Mouse (Mus musculus) kidney, embryonic 14.5 days (tissue): ENCODE results near the gene Flad1. TPM values are rescaled to one million over a fixed set of nuclear protein-coding genes. Genes with fewer than 3 reads are reported as not detected.
A peak's percentile ranks its signal among the peaks of the same experiment; 100 is the strongest.

ENCODE experiments used
- ATAC-seq: fragments of 200-750 bp; cut with Nextera tagmentation; 2 replicates; pipeline ENCODE4 v1.8.0; 2017; ENCODE audit warnings: moderate number of reproducible peaks, mild to moderate bottlenecking, moderate TSS enrichment, moderate library complexity; ENCODE audit not compliant: low FRiP score, low TSS enrichment
- H3K27ac ChIP-seq: fragments of 300-500 bp; sonication (generic); 2 replicates; pipeline ENCODE4 v1.5.1; 2014; ENCODE audit warnings: low read depth, mild to moderate bottlenecking, low read length, moderate library complexity, mixed read lengths
- H3K27me3 ChIP-seq: fragments of 300-500 bp; sonication (generic); 2 replicates; pipeline ENCODE4 v1.6.1; 2014; ENCODE audit warnings: mild to moderate bottlenecking, low read length; ENCODE audit not compliant: control insufficient read depth, insufficient read depth
- H3K36me3 ChIP-seq: fragments of 300-500 bp; sonication (generic); 2 replicates; pipeline ENCODE4 v1.6.1; 2014; ENCODE audit warnings: low read length, mixed read lengths; ENCODE audit not compliant: control insufficient read depth, insufficient read depth
- H3K4me1 ChIP-seq: fragments of 300-500 bp; sonication (generic); 2 replicates; pipeline ENCODE4 v1.6.1; 2014; ENCODE audit warnings: low read length, mixed read lengths; ENCODE audit not compliant: control insufficient read depth, insufficient read depth
- H3K4me2 ChIP-seq: fragments of 300-500 bp; sonication (generic); replicated peaks from 2 replicates; pipeline ENCODE4 v1.6.1; 2014; ENCODE audit warnings: low read depth, mild to moderate bottlenecking, low read length
- H3K4me3 ChIP-seq: fragments of 300-500 bp; sonication (generic); 2 replicates; pipeline ENCODE4 v1.5.1; 2014; ENCODE audit warnings: mild to moderate bottlenecking, low read length
- H3K9ac ChIP-seq: fragments of 300-500 bp; sonication (generic); 2 replicates; pipeline ENCODE4 v1.6.1; 2014; ENCODE audit warnings: low read depth, mild to moderate bottlenecking, low read length, moderate library complexity
- H3K9me3 ChIP-seq: fragments of 300-500 bp; sonication (generic); 2 replicates; pipeline ENCODE4 v1.6.1; 2016; ENCODE audit warnings: low read length; ENCODE audit not compliant: control insufficient read depth
- WGBS: fragments of 180-500 bp; shearing (Covaris S2); extraction: QIAGEN DNeasy Blood & Tissue Kit; methylation state at CpG from one replicate; pipeline ENCODE4 v1.1.7; 2014; 5-methylcytosine and 5-hydroxymethylcytosine counted together
- polyA plus RNA-seq: library from polyadenylated mRNA; unstranded; fragments of >200 nt; fragmentation: Nextera tagmentation; extraction: Ambion mirVana; gene quantifications from 2 replicates; pipeline ENCODE4 v1.2.1, GENCODE M21; 2014

The Flad1 gene
- polyA plus RNA-seq, 1 experiment from 2014 or later: 24.9 TPM

DNA sequence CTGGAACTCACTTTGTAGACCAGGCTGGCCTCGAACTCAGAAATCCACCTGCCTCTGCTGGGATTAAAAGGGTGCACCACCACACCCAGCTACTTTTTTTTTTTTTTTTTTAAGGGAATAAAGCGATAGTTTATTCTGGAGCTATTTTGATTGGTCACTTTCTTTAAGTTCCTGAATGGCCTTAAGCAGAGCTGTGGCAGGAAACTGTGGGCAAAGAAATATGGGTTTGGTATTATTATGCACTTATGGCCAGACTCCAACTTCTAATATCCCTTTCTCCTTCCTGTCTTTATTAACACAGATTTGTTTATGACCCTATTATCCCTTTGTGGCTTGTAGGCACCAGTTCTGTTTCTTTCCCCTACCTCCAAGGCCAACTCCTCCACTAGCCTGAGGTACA lies 8.8 kb upstream of the Flad1 start:
- H3K9ac ChIP-seq: peak overlapping the region; percentile 70; the same call in 1 of the 2 replicates
- peak overlapping the region; percentile 99 for H3K27ac ChIP-seq
- no peak for ATAC-seq
- H3K4me1 ChIP-seq: peaks cover 50% of the 10 kb centered on the region
- H3K9me3 ChIP-seq: no peaks in the 10 kb centered on the region
- peaks cover 34% of the 10 kb centered on the region for H3K36me3 ChIP-seq
- no peaks in the 10 kb centered on the region for H3K27me3 ChIP-seq
- 53% methylated on average over 2 of the region's 2 CpGs for WGBS
- peak overlapping the region; percentile 93 for H3K4me2 ChIP-seq
- H3K4me3 ChIP-seq: peak overlapping the region; percentile 80; the same call in 1 of the 2 replicates

- Histone ChIP-seq H3K4me2 (peak overlapping the region; percentile 93), H3K4me1 (peaks cover 50% of the 10 kb centered on the region), H3K36me3 (peaks cover 35% of the 10 kb centered on the region), H3K27ac (peak overlapping the region; percentile 99), H3K4me3 (peak overlapping the region; percentile 80), H3K9ac (peak overlapping the region; percentile 69), H3K27me3 (no peaks in the 10 kb centered on the region), H3K9me3 (no peaks in the 10 kb centered on the region)
- WGBS: 8% methylated on average over 3 of the region's 3 CpGs
- ATAC-seq: no peak
These were observed 8.3 kb upstream of the Flad1 start for GRCm38 (mm10) chr3:89419981-89420380.

DNA sequence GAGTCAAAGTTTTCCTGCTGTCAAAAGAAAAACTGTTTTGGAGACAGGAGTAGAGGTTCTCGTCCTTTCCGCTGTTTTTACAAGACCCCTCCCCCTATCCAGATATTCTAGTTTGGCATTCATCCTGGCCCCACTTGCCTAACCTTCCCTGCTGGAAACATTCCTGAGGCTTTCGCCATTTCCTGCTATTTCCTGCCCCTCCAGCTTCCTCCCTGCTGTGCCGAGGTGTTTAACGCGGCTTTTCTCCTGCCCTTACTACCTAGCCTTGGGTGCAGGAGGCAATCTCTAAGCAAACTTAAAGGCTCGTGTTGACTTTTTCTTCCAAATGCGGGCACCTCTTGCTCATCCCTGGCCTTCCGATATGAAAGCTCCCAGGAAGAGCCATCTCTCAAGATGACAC lies 7.9 kb upstream of the Flad1 start:
- no peaks in the 10 kb centered on the region for H3K27me3 ChIP-seq
- H3K9ac ChIP-seq: peak overlapping the region; percentile 69
- ATAC-seq: no peak
- 2% methylated on average over 9 of the region's 9 CpGs for WGBS
- H3K9me3 ChIP-seq: no peaks in the 10 kb centered on the region
- H3K4me2 ChIP-seq: peak overlapping the region; percentile 93
- peaks cover 35% of the 10 kb centered on the region for H3K36me3 ChIP-seq
- peak overlapping the region; percentile 80 for H3K4me3 ChIP-seq
- H3K4me1 ChIP-seq: peaks cover 48% of the 10 kb centered on the region
- peak overlapping the region; percentile 99 for H3K27ac ChIP-seq

GRCm38 (mm10) chr3:89418861-89419250 lies 7.2 kb upstream of the Flad1 start:
- peak overlapping the region; percentile 99 for H3K27ac ChIP-seq
- peak overlapping the region; percentile 93 for H3K4me2 ChIP-seq
- H3K4me3 ChIP-seq: peak overlapping the region; percentile 80
- ATAC-seq: peak; percentile 13
- peaks cover 42% of the 10 kb centered on the region for H3K4me1 ChIP-seq
- no peaks in the 10 kb centered on the region for H3K27me3 ChIP-seq
- H3K9me3 ChIP-seq: no peaks in the 10 kb centered on the region
- under 1% methylated on average over 16 of the region's 16 CpGs for WGBS
- H3K9ac ChIP-seq: peak overlapping the region; percentile 69
- peaks cover 35% of the 10 kb centered on the region for H3K36me3 ChIP-seq

- ATAC-seq: peak; percentile 92
- peak within 1 kb of the TSS; percentile 80 for H3K4me3 ChIP-seq
These were observed 6.6 kb upstream of the Flad1 start, which contains the start of the genes Cks1b and Shc1 for GRCm38 (mm10) chr3:89418170-89418860. TSS of gene Cks1b (minus strand) at chr3:89418383. TSS of gene Shc1 (plus strand) at chr3:89418443.

GRCm38 (mm10) chr3:89417840-89418169 lies 6.1 kb upstream of the Flad1 start:
- H3K36me3 ChIP-seq: peaks cover 37% of the 10 kb centered on the region
- 0% methylated on average over 20 of the region's 20 CpGs for WGBS
- peak overlapping the region; percentile 70 for H3K9ac ChIP-seq
- no peaks in the 10 kb centered on the region for H3K27me3 ChIP-seq
- peak overlapping the region; percentile 99 for H3K27ac ChIP-seq
- H3K4me3 ChIP-seq: peak overlapping the region; percentile 80
- peak; percentile 26 for ATAC-seq
- H3K9me3 ChIP-seq: no peaks in the 10 kb centered on the region
- H3K4me1 ChIP-seq: peaks cover 36% of the 10 kb centered on the region
- peak overlapping the region; percentile 78 for H3K4me2 ChIP-seq

More at GRCm38 (mm10) chr3:89418170-89418860, 6.6 kb upstream of the Flad1 start, which contains the start of the genes Cks1b and Shc1:
- WGBS: under 1% methylated on average over 39 of the region's 39 CpGs
- H3K4me2 ChIP-seq: peak within 1 kb of the TSS; percentile 93
- no peaks in the 10 kb centered on the region for H3K27me3 ChIP-seq
- H3K9ac ChIP-seq: peak within 1 kb of the TSS; percentile 70
- peaks cover 36% of the 10 kb centered on the region for H3K36me3 ChIP-seq
- peaks cover 41% of the 10 kb centered on the region for H3K4me1 ChIP-seq
- peak within 1 kb of the TSS; percentile 99 for H3K27ac ChIP-seq
- H3K9me3 ChIP-seq: no peaks in the 10 kb centered on the region

DNA sequence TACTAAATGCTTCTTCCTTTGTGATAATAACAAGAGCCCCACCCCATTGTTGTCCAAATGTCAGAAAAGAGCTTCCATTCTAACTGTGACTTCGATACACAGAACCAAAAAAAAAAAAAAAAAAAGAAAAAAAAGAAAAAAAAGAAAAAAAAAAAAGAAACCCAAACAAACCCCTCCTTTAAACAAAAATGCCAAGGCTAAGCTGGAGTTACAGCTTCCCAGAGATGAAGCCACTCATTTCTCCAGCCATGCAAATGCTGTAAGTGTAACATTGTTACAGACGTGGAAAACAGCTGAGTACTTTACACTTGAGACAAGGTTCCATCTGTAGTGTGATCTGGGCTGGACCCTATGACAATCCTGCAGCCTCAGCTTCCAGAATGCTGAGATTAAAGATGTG lies 5.5 kb upstream of the Flad1 start:
- H3K27ac ChIP-seq: peak overlapping the region; percentile 99; the same call in 1 of the 2 replicates
- H3K27me3 ChIP-seq: no peaks in the 10 kb centered on the region
- H3K9me3 ChIP-seq: no peaks in the 10 kb centered on the region
- H3K36me3 ChIP-seq: peaks cover 37% of the 10 kb centered on the region
- peaks cover 29% of the 10 kb centered on the region for H3K4me1 ChIP-seq
- 14% methylated on average over 2 of the region's 2 CpGs for WGBS
- H3K4me3 ChIP-seq: peak overlapping the region; percentile 80
- H3K9ac ChIP-seq: peak overlapping the region; percentile 70
- peak overlapping the region; percentile 78 for H3K4me2 ChIP-seq
- no peak for ATAC-seq

GRCm38 (mm10) chr3:89416158-89416557 lies 4.5 kb upstream of the Flad1 start:
- H3K36me3 ChIP-seq: peaks cover 37% of the 10 kb centered on the region
- H3K4me3 ChIP-seq: no peak overlapping the region
- H3K4me1 ChIP-seq: peaks cover 23% of the 10 kb centered on the region
- no peak for ATAC-seq
- WGBS: 93% methylated on average over 8 of the region's 8 CpGs
- H3K4me2 ChIP-seq: peak overlapping the region; percentile 78
- H3K9ac ChIP-seq: no peak overlapping the region
- no peak overlapping the region for H3K27ac ChIP-seq
- H3K27me3 ChIP-seq: no peaks in the 10 kb centered on the region
- no peaks in the 10 kb centered on the region for H3K9me3 ChIP-seq

- peaks cover 5% of the 10 kb centered on the region; the same call in 1 of the 2 replicates for H3K4me1 ChIP-seq
- no peaks in the 10 kb centered on the region for H3K9me3 ChIP-seq
- H3K27me3 ChIP-seq: no peaks in the 10 kb centered on the region
- peak overlapping the region; percentile 60 for H3K4me2 ChIP-seq
- H3K9ac ChIP-seq: peak overlapping the region; percentile 51
- peaks cover 34% of the 10 kb centered on the region for H3K36me3 ChIP-seq
- H3K4me3 ChIP-seq: peak overlapping the region; percentile 57
- 79% methylated on average over 10 of the region's 10 CpGs for WGBS
- H3K27ac ChIP-seq: no peak overlapping the region
- ATAC-seq: no peak
These were observed 806 bp downstream of the Flad1 start for GRCm38 (mm10) chr3:89410864-89411263.
